Comparison of ENCODE assay signal across 12 mouse cellular contexts in the genomic region with DNA sequence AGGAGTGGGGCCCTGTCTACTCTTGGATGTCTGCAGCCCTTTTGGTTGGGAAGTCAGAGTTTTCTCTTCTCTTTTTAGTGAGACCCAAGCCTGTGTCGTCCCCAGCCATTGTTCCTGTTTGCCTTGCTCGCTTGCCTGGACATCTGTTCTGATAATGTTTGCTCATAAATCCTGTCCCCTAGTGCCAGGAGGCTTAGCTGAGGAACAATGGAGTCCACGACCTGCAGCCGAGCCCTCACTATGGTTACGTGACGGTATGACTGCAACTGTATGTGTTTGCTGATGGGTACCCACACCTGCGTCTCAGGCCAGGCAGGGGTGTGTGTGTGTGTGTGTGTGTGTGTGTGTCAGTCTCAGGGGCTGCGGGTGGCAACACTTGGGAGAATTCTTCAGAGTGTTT. TPM values are rescaled to one million over a fixed set of nuclear protein-coding genes. Genes with fewer than 3 reads are reported as not detected.
DNase-seq lines count a peak whose midpoint lies in the region; ATAC-seq and TF ChIP-seq lines count a peak whose summit lies in the region.
"Had no signal": no experiment of that assay in that cellular context is flagged by ENCODE, and none has a peak within 500 bp of the region (broad histone marks: within the 10 kb centered on the region; RNA-seq: fewer than 3 reads in every experiment).

No protein-coding gene starts in this region.

- ATAC-seq in hindbrain, embryonic 16.5 days: no peak
- peak; percentile 69 for ATAC-seq in neural tube, embryonic 11.5 days (ENCODE audit: insufficient read depth, low FRiP score, low TSS enrichment)
- ATAC-seq in heart, embryonic 11.5 days (replicated peaks; ENCODE audit: insufficient number of reproducible peaks, low FRiP score, low TSS enrichment): no peak

- no peak overlapping the region for H3K9ac ChIP-seq in hindbrain, embryonic 16.5 days (ENCODE audit: low read depth, low read length)
- 0 out of 2 replicates have a peak overlapping the region, but pooled peaks have one; percentile 3 for H3K9ac ChIP-seq in neural tube, embryonic 11.5 days (ENCODE audit: low read length)
- no peak overlapping the region for H3K9ac ChIP-seq in heart, embryonic 11.5 days (ENCODE audit: low read depth, low read length)

- peaks cover 3% of the 10 kb centered on the region; the same call in 1 of the 2 replicates for H3K9me3 ChIP-seq in embryonic facial prominence, embryonic 10.5 days
- no peaks in the 10 kb centered on the region for H3K9me3 ChIP-seq in hindbrain, embryonic 16.5 days (ENCODE audit: control insufficient read depth, low read length)
- no peaks in the 10 kb centered on the region for H3K9me3 ChIP-seq in neural tube, embryonic 11.5 days (ENCODE audit: control insufficient read depth, low read length)
- no peaks in the 10 kb centered on the region for H3K9me3 ChIP-seq in heart, embryonic 11.5 days (replicated peaks; ENCODE audit: control insufficient read depth, low read length)

- intact Hi-C loops in gastrocnemius, adult 2 months (cut with DNase I): no loop called here

- 71% methylated on average over 8 of the region's 8 CpGs for WGBS in embryonic facial prominence, embryonic 10.5 days
- WGBS in hindbrain, embryonic 16.5 days: 19% methylated on average over 8 of the region's 8 CpGs
- 17% methylated on average over 8 of the region's 8 CpGs for WGBS in neural tube, embryonic 11.5 days
- WGBS in heart, embryonic 11.5 days (ENCODE audit: insufficient replicate concordance): 61% methylated on average over 8 of the region's 8 CpGs

- TF ChIP-seq CTCF in gastrocnemius, adult 2 months (IDR thresholded peaks at IDR 0.05): no peak

- peaks cover 89% of the 10 kb centered on the region for H3K4me1 ChIP-seq in embryonic facial prominence, embryonic 10.5 days
- H3K4me1 ChIP-seq in hindbrain, embryonic 16.5 days (ENCODE audit: control insufficient read depth, insufficient read depth, low read depth, low read length): peaks cover 44% of the 10 kb centered on the region
- H3K4me1 ChIP-seq in neural tube, embryonic 11.5 days (ENCODE audit: control insufficient read depth, insufficient read depth, low read length): peaks cover 66% of the 10 kb centered on the region
- peaks cover 48% of the 10 kb centered on the region for H3K4me1 ChIP-seq in heart, embryonic 11.5 days (ENCODE audit: control insufficient read depth, insufficient read depth, low read length)

- H3K27me3 ChIP-seq in embryonic facial prominence, embryonic 10.5 days (replicated peaks; ENCODE audit: low read depth, poor library complexity, severe bottlenecking): peaks cover 4% of the 10 kb centered on the region; the same call in 1 of the 2 replicates
- no peaks in the 10 kb centered on the region for H3K27me3 ChIP-seq in hindbrain, embryonic 16.5 days (replicated peaks; ENCODE audit: control insufficient read depth, insufficient read depth, low read length)
- H3K27me3 ChIP-seq in neural tube, embryonic 11.5 days (ENCODE audit: control insufficient read depth, insufficient read depth, low read length): no peaks in the 10 kb centered on the region
- H3K27me3 ChIP-seq in heart, embryonic 11.5 days (ENCODE audit: control insufficient read depth, insufficient read depth, low read length): no peaks in the 10 kb centered on the region

- no peak for DNase-seq in gastrocnemius, adult 2 months
- no peak for DNase-seq in gastrocnemius, postnatal 25 days
- no peak for DNase-seq in embryonic facial prominence, embryonic 10.5 days (ENCODE audit: low spot score)
- peak; percentile 67 for DNase-seq in neural tube, embryonic 11.5 days (ENCODE audit: low spot score)
- no peak for DNase-seq in right cerebral cortex, adult 2 months (ENCODE audit: low spot score in 2 of 2)
- no peak for DNase-seq in adrenal gland, adult 18-20 months (ENCODE audit: low spot score in 2 of 2)
- DNase-seq: cerebellum, postnatal 36 days; heart, postnatal 4 days; kidney, postnatal 25 days had no signal

- peaks cover 10% of the 10 kb centered on the region for H3K36me3 ChIP-seq in embryonic facial prominence, embryonic 10.5 days (replicated peaks)
- no peaks in the 10 kb centered on the region for H3K36me3 ChIP-seq in hindbrain, embryonic 16.5 days (ENCODE audit: control insufficient read depth, insufficient read depth, low read length)
- no peaks in the 10 kb centered on the region for H3K36me3 ChIP-seq in neural tube, embryonic 11.5 days (ENCODE audit: control insufficient read depth, insufficient read depth, low read length)
- no peaks in the 10 kb centered on the region for H3K36me3 ChIP-seq in heart, embryonic 11.5 days (ENCODE audit: control insufficient read depth, insufficient read depth, low read length)

- no peak overlapping the region for H3K4me2 ChIP-seq in hindbrain, embryonic 16.5 days (ENCODE audit: low read length)
- H3K4me2 ChIP-seq in neural tube, embryonic 11.5 days (ENCODE audit: low read depth): no peak overlapping the region
- H3K4me2 ChIP-seq in heart, embryonic 11.5 days: no peak overlapping the region

- peak overlapping the region; percentile 85 for H3K27ac ChIP-seq in gastrocnemius, adult 2 months
- peak overlapping the region; percentile 67 for H3K27ac ChIP-seq in embryonic facial prominence, embryonic 10.5 days (replicated peaks)
- peak overlapping the region; percentile 58 for H3K27ac ChIP-seq in hindbrain, embryonic 16.5 days (ENCODE audit: low read depth, low read length)
- peak overlapping the region; percentile 85 for H3K27ac ChIP-seq in neural tube, embryonic 11.5 days (ENCODE audit: low read depth, low read length)
- H3K27ac ChIP-seq in heart, embryonic 11.5 days (ENCODE audit: low read depth, low read length): no peak overlapping the region
- H3K27ac ChIP-seq: macrophage had no signal

- H3K4me3 ChIP-seq in gastrocnemius, adult 2 months: no peak overlapping the region
- H3K4me3 ChIP-seq in embryonic facial prominence, embryonic 10.5 days: no peak overlapping the region
- no peak overlapping the region for H3K4me3 ChIP-seq in hindbrain, embryonic 16.5 days (ENCODE audit: low read length)
- no peak overlapping the region for H3K4me3 ChIP-seq in neural tube, embryonic 11.5 days (ENCODE audit: low read depth, low read length)
- H3K4me3 ChIP-seq in heart, embryonic 11.5 days (ENCODE audit: low read depth, low read length): no peak overlapping the region

RNA-seq across cellular contexts. Expression of a gene that starts 44.5 kb away (rescaled TPM):
- total RNA-seq in gastrocnemius, adult 2 months (2021): 100 to 1,000 TPM; 101 to 127 TPM
- total RNA-seq in gastrocnemius, postnatal 25 days (2021): 10 to 100 TPM; 76.3 to 78.6 TPM
- polyA plus RNA-seq in embryonic facial prominence, embryonic 10.5 days (2016; fragmentation: Nextera tagmentation; extraction: Ambion mirVana): 20.8 and 21.9 TPM in 2 replicates
- polyA plus RNA-seq in hindbrain, embryonic 16.5 days (2015; fragmentation: Nextera tagmentation; extraction: Ambion mirVana): 29.9 and 41.3 TPM in 2 replicates
- 18.2 and 21.3 TPM in 2 replicates for polyA plus RNA-seq in neural tube, embryonic 11.5 days (2014; fragmentation: Nextera tagmentation; extraction: Ambion mirVana)
- 11.6 and 11.7 TPM in 2 replicates for polyA plus RNA-seq in heart, embryonic 11.5 days (2014; fragmentation: Nextera tagmentation; extraction: Ambion mirVana)
- total RNA-seq in adrenal gland, adult 18-20 months (2021): 10 to 100 TPM; 40.2 to 42.4 TPM
